Mouse (Mus musculus) spleen, adult 2 months (tissue): ENCODE measurements around the gene Fndc8. TPM values are rescaled to one million over a fixed set of nuclear protein-coding genes. Genes with fewer than 3 reads are reported as not detected.

Source experiments
- DNase-seq, 2 experiments: peaks; one replicate each; pipeline versions ENCODE4 v3.0.0 to v3.0.0-alpha.2; 2012 to 2021; ENCODE audit warnings: low spot score in 2 of 2, low read depth in 1 of 2
- H3K27ac ChIP-seq: fragments of 200-500 bp; 2 replicates; pipeline ENCODE4 v1.5.1; 2012; ENCODE audit warnings: low read length, inconsistent platforms; ENCODE audit not compliant: insufficient read depth
- H3K27me3 ChIP-seq: fragments of 200-500 bp; 2 replicates; pipeline ENCODE4 v1.6.1; 2012; ENCODE audit warnings: mild to moderate bottlenecking, moderate library complexity, low read length, inconsistent platforms; ENCODE audit not compliant: control insufficient read depth, insufficient read depth
- H3K36me3 ChIP-seq: fragments of 200-500 bp; 2 replicates; pipeline ENCODE4 v1.6.1; 2012; ENCODE audit warnings: mild to moderate bottlenecking, low read length, inconsistent platforms; ENCODE audit not compliant: control insufficient read depth, insufficient read depth
- H3K4me1 ChIP-seq: fragments of 200-500 bp; 2 replicates; pipeline ENCODE4 v1.6.1; 2011; ENCODE audit warnings: inconsistent platforms; ENCODE audit not compliant: control insufficient read depth, insufficient read depth, insufficient read length
- H3K4me3 ChIP-seq: fragments of 200-500 bp; 2 replicates; pipeline ENCODE4 v1.5.1; 2011; ENCODE audit warnings: mild to moderate bottlenecking, inconsistent platforms; ENCODE audit not compliant: insufficient read depth, insufficient read length; ENCODE audit errors: extremely low read depth
- CTCF ChIP-seq: fragments of 200-500 bp; IDR thresholded peaks from 2 replicates; pipeline ENCODE4 v1.5.1; 2011; ENCODE audit warnings: mild to moderate bottlenecking, inconsistent platforms; ENCODE audit not compliant: insufficient read depth, insufficient read length, insufficient replicate concordance; ENCODE audit errors: extremely low read depth
- POLR2A ChIP-seq: fragments of 200-500 bp; IDR thresholded peaks from 2 replicates; pipeline ENCODE4 v1.6.1; 2011; ENCODE audit warnings: low read depth, low read length, inconsistent platforms
- WGBS: fragments of 180-500 bp; shearing (Covaris S2); methylation state at CpG from one replicate; pipeline ENCODE4 v1.1.7; 2018; 5-methylcytosine and 5-hydroxymethylcytosine counted together
- polyA plus RNA-seq: library from polyadenylated mRNA; depleted of rRNA; stranded (reverse); fragments of >200 nt; gene quantifications from 2 replicates; pipeline ENCODE4 v1.2.3, GENCODE M21; 2012

Fndc8 gene
- polyA plus RNA-seq, 1 experiment, result 0.07 TPM

- no peaks in the 10 kb centered on the region for H3K36me3 ChIP-seq
- H3K4me3 ChIP-seq, result no peak overlapping the region
- no peaks in the 10 kb centered on the region for H3K27me3 ChIP-seq
- no peak overlapping the region for H3K27ac ChIP-seq
- H3K4me1 ChIP-seq, result no peaks in the 10 kb centered on the region
- 75% methylated on average over 5 of the region's 5 CpGs for WGBS
- DNase-seq, result no peak
- TF ChIP-seq POLR2A (no peak), CTCF (no peak)
Measured at GRCm38 (mm10) chr11:82850259-82850658, 41.7 kb upstream of the Fndc8 start.

GRCm38 (mm10) chr11:82852115-82852514 lies 39.8 kb upstream of the Fndc8 start:
- H3K4me3 ChIP-seq, result no peak overlapping the region
- no peaks in the 10 kb centered on the region for H3K4me1 ChIP-seq
- no peak overlapping the region for H3K27ac ChIP-seq
- no peak for DNase-seq
- TF ChIP-seq POLR2A (no peak), CTCF (no peak)
- H3K36me3 ChIP-seq, result no peaks in the 10 kb centered on the region
- no peaks in the 10 kb centered on the region for H3K27me3 ChIP-seq
- WGBS, result 88% methylated on average over 11 of the region's 11 CpGs

- no peak for TF ChIP-seq POLR2A
- no peak for TF ChIP-seq CTCF
- Histone ChIP-seq H3K27me3 (no peaks in the 10 kb centered on the region), H3K36me3 (no peaks in the 10 kb centered on the region), H3K4me1 (no peaks in the 10 kb centered on the region), H3K27ac (no peak overlapping the region), H3K4me3 (no peak overlapping the region)
- DNase-seq, result no peak
- 93% methylated on average over 10 of the region's 10 CpGs for WGBS
Measured at GRCm38 (mm10) chr11:82852540-82852939, 39.4 kb upstream of the Fndc8 start.

- no peak overlapping the region for H3K27ac ChIP-seq
- DNase-seq, result no peak
Measured at GRCm38 (mm10) chr11:82852958-82853357, 39.0 kb upstream of the Fndc8 start.

GRCm38 (mm10) chr11:82854111-82854510 lies 37.8 kb upstream of the Fndc8 start:
- DNase-seq, result no peak
- no peak overlapping the region for H3K4me3 ChIP-seq
- 89% methylated on average over 6 of the region's 6 CpGs for WGBS
- no peaks in the 10 kb centered on the region for H3K27me3 ChIP-seq
- H3K36me3 ChIP-seq, result no peaks in the 10 kb centered on the region
- no peak overlapping the region for H3K27ac ChIP-seq
- TF ChIP-seq CTCF (no peak), POLR2A (no peak)
- H3K4me1 ChIP-seq, result no peaks in the 10 kb centered on the region

More at GRCm38 (mm10) chr11:82852958-82853357, 39.0 kb upstream of the Fndc8 start:
- WGBS, result 94% methylated on average over 7 of the region's 7 CpGs
- Histone ChIP-seq H3K36me3 (no peaks in the 10 kb centered on the region), H3K4me1 (no peaks in the 10 kb centered on the region), H3K4me3 (no peak overlapping the region), H3K27me3 (no peaks in the 10 kb centered on the region)
- no peak for TF ChIP-seq CTCF
- no peak for TF ChIP-seq POLR2A

GRCm38 (mm10) chr11:82855327-82855973 lies 36.5 kb upstream of the Fndc8 start:
- DNase-seq, result no peak
- no peaks in the 10 kb centered on the region for H3K27me3 ChIP-seq
- no peak overlapping the region for H3K27ac ChIP-seq
- no peaks in the 10 kb centered on the region for H3K36me3 ChIP-seq
- no peaks in the 10 kb centered on the region for H3K4me1 ChIP-seq
- TF ChIP-seq POLR2A, result no peak
- TF ChIP-seq CTCF, result no peak
- H3K4me3 ChIP-seq, result no peak overlapping the region
- 83% methylated on average over 9 of the region's 9 CpGs for WGBS

- H3K4me1 ChIP-seq, result no peaks in the 10 kb centered on the region
- no peak for DNase-seq
- H3K36me3 ChIP-seq, result no peaks in the 10 kb centered on the region
- 91% methylated on average over 10 of the region's 10 CpGs for WGBS
- no peaks in the 10 kb centered on the region for H3K27me3 ChIP-seq
- no peak overlapping the region for H3K4me3 ChIP-seq
- TF ChIP-seq CTCF (no peak), POLR2A (no peak)
- no peak overlapping the region for H3K27ac ChIP-seq
Measured at GRCm38 (mm10) chr11:82856032-82856431, 35.9 kb upstream of the Fndc8 start.
